Mouse (Mus musculus) frontal cortex, adult (tissue): ENCODE data around the gene Tha1.
A peak's percentile ranks its signal among the peaks of the same experiment; 100 is the strongest.

Source experiments
- ATAC-seq: cut with Nextera tagmentation; 2 replicates; pipeline ENCODE4 v1.9.2; 2017; ENCODE audit warnings: mild to moderate bottlenecking, moderate library complexity, mixed read lengths; ENCODE audit not compliant: low TSS enrichment

Gene Tha1

GRCm38 (mm10) chr11:117881787-117882186, 8.5 kb upstream of the Tha1 start:
- ATAC-seq: no peak

DNA sequence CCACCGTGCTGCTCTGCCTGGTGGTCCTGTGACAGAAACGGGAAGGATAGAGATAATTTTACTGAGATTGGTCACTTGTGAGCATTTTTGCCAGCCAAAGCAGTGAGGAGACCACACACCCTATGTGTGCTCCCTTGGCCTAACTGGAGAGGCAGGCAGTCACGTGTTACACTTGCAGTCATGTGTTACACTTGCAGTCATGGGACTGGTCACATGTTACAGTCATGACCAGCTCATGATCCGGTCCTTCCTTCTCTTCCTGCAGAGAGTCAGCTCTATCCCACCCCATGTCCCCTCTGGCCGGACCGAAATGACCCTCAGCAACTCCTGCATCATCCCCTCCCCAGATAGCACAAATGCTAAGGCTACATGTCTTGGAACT, 7.7 kb upstream of the Tha1 start:
- ATAC-seq: no peak

DNA sequence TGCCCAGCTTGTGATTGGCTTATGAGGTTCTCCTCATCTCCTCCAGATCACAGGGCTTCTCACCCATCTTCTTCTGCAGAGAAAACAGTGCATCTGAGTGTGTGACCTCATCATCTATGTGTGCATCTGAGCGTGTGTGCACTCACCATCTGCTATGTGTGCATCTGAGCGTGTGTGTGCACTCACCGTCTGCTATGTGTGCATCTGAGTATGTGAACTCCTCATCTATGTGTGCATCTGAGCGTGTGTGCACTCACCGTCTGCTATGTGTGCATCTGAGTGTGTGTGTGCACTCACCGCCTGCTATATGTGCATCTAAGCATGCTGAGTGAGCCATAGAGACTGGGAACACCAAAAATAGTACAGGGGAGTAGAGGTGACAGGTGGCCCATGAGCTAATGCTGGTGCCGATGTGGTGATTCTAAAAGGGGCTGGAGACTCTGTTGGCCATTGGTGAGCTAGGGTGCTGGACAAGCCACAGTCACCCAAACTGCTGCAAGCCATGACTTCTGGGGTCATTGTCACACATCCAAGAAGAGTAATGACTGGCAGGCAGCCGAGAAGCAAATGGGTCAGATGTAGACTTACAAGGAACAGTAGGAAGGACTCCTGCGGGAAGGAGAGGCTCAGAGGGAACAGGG, 7.2 kb upstream of the Tha1 start:
- no peak for ATAC-seq

DNA sequence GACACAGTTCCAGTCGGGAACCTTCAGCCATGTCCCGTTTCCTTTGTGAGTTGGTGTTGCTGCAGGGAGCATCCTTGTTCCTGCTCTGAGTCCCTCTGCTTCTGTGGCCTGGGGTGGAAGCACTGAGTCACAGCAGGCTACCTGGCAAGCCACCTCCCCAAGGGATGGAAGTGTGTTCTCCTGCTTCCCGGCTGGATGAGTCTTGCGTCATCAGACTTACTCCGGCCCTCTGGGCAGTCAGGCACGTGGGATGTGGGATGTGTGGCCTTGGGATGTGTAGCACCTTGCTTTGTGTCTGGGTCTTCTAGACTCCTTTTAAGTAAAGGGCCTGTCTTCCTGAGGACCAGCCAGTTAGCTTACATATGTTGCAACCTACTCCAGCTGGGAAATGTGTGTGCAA, 6.4 kb upstream of the Tha1 start:
- no peak for ATAC-seq

GRCm38 (mm10) chr11:117878892-117879291, 5.6 kb upstream of the Tha1 start:
- ATAC-seq: no peak

GRCm38 (mm10) chr11:117877917-117878745, 4.8 kb upstream of the Tha1 start:
- peak; percentile 62 for ATAC-seq

DNA sequence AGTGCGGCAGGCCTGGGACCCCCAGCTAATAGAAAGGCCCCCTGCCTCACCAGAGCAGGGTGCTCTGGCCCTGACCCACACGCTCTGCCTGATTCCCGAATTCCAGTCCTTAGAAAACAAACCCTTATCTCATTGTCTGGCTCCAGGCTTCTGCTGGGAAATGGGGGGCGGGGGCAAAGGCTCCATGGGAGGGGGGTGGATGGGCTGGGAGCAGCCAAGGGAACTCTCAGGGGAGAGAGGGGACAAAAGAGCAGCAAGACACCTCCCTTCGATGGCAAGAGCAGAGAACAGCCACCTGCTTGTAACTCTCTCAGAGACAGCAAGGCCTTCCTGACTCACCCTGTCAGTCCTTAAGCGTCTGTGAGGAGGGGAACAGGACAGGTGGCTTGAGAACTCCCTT, 2.4 kb upstream of the Tha1 start:
- no peak for ATAC-seq

DNA sequence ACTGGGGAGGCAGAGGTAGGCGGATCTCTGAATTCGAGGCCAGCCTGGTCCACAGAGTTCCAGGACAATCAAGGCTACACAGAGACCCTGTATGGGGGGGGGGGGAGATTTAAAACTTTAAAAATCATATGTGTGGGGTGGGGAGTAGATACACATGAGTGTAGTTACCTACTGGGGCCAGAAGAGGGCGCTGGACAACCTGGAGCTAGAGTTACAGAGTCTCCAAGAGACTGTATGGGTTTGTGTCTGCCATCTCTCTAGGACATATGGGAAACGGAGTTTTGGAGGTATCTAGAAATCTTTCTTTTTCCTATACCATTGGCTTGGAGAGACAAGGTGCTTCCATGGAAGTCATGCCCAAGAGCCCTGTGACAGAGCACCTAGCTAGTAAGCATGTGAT, 1.1 kb upstream of the Tha1 start:
- no peak for ATAC-seq

GRCm38 (mm10) chr11:117871911-117872584, 1.2 kb downstream of the Tha1 start:
- no peak for ATAC-seq

- 0 out of 2 replicates have a peak, but pooled peaks have one; percentile 25 for ATAC-seq
Observed at GRCm38 (mm10) chr11:117871376-117871775, 1.9 kb downstream of the Tha1 start.

- peak; percentile 56 for ATAC-seq
Observed at GRCm38 (mm10) chr11:117870688-117871365, 2.5 kb downstream of the Tha1 start.

- ATAC-seq: no peak
Observed at GRCm38 (mm10) chr11:117865988-117866387, 7.3 kb downstream of the Tha1 start.

- no peak for ATAC-seq
Observed at GRCm38 (mm10) chr11:117864805-117865204, 8.5 kb downstream of the Tha1 start.

GRCm38 (mm10) chr11:117863174-117863856, 10.0 kb downstream of the Tha1 start:
- ATAC-seq: no peak

DNA sequence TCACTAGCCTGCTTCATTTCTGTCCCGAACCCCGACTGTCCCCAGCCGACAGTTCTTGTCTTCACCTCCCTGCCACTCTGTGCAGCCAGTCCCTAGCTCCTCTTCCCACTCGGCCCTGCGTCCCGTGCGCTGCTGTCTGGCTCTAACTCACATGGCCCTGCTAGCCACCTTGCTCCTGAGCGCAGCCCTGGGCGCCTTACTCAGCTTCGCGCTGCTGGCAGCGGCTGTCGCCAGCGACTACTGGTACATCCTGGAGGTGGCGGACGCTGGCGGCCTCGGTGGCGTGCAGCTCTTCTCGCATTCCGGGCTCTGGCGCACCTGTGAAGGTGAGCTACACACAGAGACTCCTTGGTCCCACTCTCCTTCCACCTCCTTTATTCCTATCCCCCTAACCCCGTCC, 12.7 kb downstream of the Tha1 start, which contains the start of gene Tmem235:
Gene Tmem235 (plus strand): TSS at position 152 of the 400 bp plus-strand sequence.
- ATAC-seq: no peak

GRCm38 (mm10) chr11:117858392-117858791, 14.9 kb downstream of the Tha1 start:
- ATAC-seq: no peak

DNA sequence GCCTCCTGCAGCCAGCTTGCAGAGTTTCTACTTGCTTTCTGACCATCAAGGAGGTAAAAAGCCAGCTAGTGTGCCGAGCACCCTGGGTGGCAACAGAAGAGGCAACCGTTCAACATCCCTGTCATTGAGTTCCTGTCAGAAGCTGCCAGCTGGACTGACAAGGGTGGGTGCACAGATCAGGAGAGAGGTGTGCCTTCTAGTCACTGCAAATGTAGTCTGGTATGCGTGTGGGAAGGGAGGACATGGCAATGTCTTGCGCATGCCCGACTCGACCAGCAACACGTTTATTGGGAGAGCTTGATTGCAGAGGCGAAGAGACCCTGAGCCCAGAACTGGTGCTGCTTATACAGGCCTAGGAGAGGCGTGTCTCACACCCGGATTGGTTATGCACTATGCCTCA, 15.8 kb downstream of the Tha1 start:
- no peak for ATAC-seq

GRCm38 (mm10) chr11:117855975-117856374, 17.3 kb downstream of the Tha1 start:
- ATAC-seq: no peak

- ATAC-seq: no peak
Observed at GRCm38 (mm10) chr11:117855360-117855759, 17.9 kb downstream of the Tha1 start.

DNA sequence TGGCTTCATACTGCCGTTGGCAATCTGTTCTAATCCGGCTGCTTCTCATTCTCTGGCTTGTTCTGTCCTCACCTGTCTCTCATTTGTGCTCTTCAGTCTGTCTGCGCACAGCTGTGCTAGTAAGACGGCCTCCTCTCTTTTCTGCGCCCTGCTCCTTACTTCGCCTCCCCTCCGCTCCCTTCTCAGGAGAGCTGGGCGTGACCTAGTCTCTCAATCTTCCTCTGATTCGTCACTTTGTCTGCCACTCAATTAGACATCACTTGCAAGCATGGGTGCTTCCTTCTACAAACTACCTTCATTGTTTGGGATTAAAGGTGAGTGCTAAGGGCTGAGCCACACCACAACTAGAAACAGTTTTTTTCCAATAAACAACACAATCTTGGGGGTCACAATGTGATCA, 19.0 kb downstream of the Tha1 start:
- no peak for ATAC-seq

GRCm38 (mm10) chr11:117852875-117853274, 20.4 kb downstream of the Tha1 start:
- no peak for ATAC-seq
